Mouse (Mus musculus): ENCODE data around the gene Ar. TPM values are rescaled to one million over a fixed set of nuclear protein-coding genes. Genes with fewer than 3 reads are reported as not detected.

Ar gene
- 0.06 TPM in 1 of 4 replicates, not detected in the others for total RNA-seq (2023; ENCODE audit: inconsistent age)

DNA sequence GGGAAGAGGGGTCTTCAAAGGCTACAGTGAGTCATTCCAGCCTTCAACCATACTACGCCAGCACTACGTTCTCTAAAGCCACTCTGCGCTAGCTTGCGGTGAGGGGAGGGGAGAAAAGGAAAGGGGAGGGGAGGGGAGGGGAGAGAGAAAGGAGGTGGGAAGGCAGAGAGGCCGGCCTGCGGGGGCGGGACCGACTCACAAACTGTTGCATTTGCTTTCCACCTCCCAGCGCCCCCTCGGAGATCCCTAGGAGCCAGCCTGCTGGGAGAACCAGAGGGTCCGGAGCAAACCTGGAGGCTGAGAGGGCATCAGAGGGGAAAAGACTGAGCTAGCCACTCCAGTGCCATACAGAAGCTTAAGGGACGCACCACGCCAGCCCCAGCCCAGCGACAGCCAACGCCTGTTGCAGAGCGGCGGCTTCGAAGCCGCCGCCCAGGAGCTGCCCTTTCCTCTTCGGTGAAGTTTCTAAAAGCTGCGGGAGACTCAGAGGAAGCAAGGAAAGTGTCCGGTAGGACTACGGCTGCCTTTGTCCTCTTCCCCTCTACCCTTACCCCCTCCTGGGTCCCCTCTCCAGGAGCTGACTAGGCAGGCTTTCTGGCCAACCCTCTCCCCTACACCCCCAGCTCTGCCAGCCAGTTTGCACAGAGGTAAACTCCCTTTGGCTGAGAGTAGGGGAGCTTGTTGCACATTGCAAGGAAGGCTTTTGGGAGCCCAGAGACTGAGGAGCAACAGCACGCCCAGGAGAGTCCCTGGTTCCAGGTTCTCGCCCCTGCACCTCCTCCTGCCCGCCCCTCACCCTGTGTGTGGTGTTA lies at the start of gene Ar:
TSS of gene Ar (plus strand) at position 239 of the 812 bp plus-strand sequence.

